Mouse (Mus musculus): ENCODE data around the gene Il18bp. TPM values are rescaled to one million over a fixed set of nuclear protein-coding genes. Genes with fewer than 3 reads are reported as not detected.
"Not testable (repeated sequence)": the region's sequence is repeated elsewhere in the genome, so short reads cannot be mapped to it uniquely, and the experiment has no call there.

The Il18bp gene
- polyA plus RNA-seq, 1 experiment from 2014 or later: 3.4 TPM

- no peak overlapping the region for H3K27ac ChIP-seq
- no peak overlapping the region for H3K4me3 ChIP-seq
- no peaks in the 10 kb centered on the region for H3K9me3 ChIP-seq (replicated peaks)
- H3K4me1 ChIP-seq: no peaks in the 10 kb centered on the region
- no peaks in the 10 kb centered on the region for H3K27me3 ChIP-seq (ENCODE audit: low read depth, poor library complexity, severe bottlenecking)
- H3K36me3 ChIP-seq: peaks cover 94% of the 10 kb centered on the region
- DNase-seq (ENCODE audit: low spot score): no peak
- WGBS: 96% methylated on average over 9 of the region's 9 CpGs
Observed at GRCm38 (mm10) chr7:102023821-102024220, 5.3 kb upstream of the Il18bp start.

GRCm38 (mm10) chr7:102020934-102021333, 2.4 kb upstream of the Il18bp start:
- H3K36me3 ChIP-seq: peaks cover 98% of the 10 kb centered on the region
- DNase-seq (ENCODE audit: low spot score); H3K4me1 ChIP-seq; H3K27ac ChIP-seq; H3K9me3 ChIP-seq (replicated peaks); H3K27me3 ChIP-seq (ENCODE audit: low read depth, poor library complexity, severe bottlenecking); H3K4me3 ChIP-seq: not testable (repeated sequence)
- 96% methylated on average over 2 of the region's 2 CpGs for WGBS

DNA sequence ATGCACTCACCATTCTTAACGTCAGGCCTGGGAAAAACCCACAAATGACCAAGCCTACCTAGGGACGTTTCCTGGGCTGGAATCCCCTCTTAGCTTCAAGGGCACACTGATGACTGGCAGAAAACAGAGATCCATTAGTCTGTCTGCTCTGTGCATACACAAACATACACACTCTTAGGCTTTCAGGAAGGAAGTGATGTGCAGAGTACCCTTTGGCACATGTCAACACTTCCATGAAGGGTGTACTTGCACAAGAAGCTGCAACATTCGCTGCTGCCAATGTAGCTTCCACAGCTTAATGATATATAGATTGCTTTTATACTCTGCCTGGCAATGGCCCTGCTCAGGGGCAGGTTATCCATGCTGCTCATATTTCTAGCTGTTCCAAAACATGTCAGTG, 872 bp upstream of the Il18bp start:
- WGBS: 85% methylated on average over 3 of the region's 3 CpGs
- Histone ChIP-seq H3K4me1 (no peaks in the 10 kb centered on the region), H3K4me3 (no peak overlapping the region), H3K9me3 (replicated peaks) (no peaks in the 10 kb centered on the region), H3K36me3 (peaks cover 99% of the 10 kb centered on the region), H3K27ac (no peak overlapping the region), H3K27me3 (ENCODE audit: low read depth, poor library complexity, severe bottlenecking) (no peaks in the 10 kb centered on the region)
- DNase-seq (ENCODE audit: low spot score): no peak

DNA sequence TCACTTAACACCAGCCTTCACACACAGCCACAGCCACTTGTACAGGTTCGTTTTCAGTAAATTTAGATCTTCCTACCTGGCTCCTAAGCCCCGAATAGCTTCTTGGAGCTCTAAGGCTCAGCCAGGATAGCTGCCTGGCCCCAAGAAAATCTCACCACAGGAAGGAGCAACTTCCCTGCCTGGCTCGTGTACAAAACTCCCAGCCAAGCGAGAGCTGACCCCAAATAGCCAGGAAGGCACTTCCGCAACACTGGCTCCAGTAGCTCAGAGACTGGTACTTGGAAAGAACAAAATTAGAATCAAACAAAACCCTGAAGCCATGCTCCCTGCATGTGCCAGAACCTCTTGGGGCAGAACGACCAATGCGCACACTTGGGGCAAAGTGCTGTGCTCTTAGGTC, 456 bp downstream of the Il18bp start:
- Histone ChIP-seq H3K4me1 (no peaks in the 10 kb centered on the region), H3K9me3 (replicated peaks) (no peaks in the 10 kb centered on the region), H3K27ac (no peak overlapping the region), H3K4me3 (no peak overlapping the region), H3K36me3 (peaks cover 99% of the 10 kb centered on the region), H3K27me3 (ENCODE audit: low read depth, poor library complexity, severe bottlenecking) (no peaks in the 10 kb centered on the region)
- 85% methylated on average over 7 of the region's 7 CpGs for WGBS
- DNase-seq (ENCODE audit: low spot score): no peak

DNA sequence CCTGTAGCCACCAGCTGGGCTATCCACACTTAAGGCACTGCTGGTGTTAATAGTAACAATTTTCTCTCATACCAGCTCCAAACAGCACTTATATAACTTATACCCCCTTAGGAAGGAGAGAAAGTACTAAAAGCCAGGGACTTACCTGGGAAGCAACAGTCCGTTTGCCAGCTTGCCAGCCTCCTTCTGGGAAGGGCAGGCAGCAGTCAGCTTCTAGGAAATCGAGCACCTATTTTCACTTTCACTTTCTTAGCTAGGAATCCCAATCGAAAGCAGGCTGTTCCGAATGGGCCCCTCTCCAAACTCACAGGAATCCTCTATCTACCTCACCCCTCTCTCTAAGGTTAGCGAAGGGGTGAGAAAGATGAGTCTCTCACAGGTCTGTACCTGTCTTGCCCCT, 1.0 kb downstream of the Il18bp start:
- Histone ChIP-seq H3K36me3 (peaks cover 99% of the 10 kb centered on the region), H3K27me3 (ENCODE audit: low read depth, poor library complexity, severe bottlenecking) (no peaks in the 10 kb centered on the region), H3K27ac (no peak overlapping the region), H3K4me3 (no peak overlapping the region), H3K4me1 (no peaks in the 10 kb centered on the region), H3K9me3 (replicated peaks) (no peaks in the 10 kb centered on the region)
- DNase-seq (ENCODE audit: low spot score): no peak
- 87% methylated on average over 5 of the region's 5 CpGs for WGBS

DNA sequence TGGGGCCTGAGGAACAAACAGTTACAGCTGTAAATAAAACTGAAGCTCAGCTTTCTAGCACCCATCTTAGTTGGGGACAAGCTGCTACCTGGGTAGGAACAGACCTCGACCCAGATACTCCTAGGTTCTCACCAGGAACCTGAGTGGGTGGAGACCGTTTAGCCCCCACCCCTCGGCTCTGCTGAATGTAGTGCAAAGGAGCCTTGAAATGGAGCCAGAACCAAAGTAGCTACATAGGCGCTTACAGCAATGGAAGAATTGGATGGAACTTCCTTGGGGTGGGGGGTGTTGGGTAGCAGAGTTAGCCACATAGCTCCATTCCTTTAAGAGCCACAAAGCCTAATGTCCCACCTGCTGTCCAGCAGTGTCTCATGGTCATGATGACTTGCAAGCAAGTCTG, 1.6 kb downstream of the Il18bp start:
- peaks cover 99% of the 10 kb centered on the region for H3K36me3 ChIP-seq
- H3K4me3 ChIP-seq: no peak overlapping the region
- no peak overlapping the region for H3K27ac ChIP-seq
- DNase-seq (ENCODE audit: low spot score): no peak
- no peaks in the 10 kb centered on the region for H3K9me3 ChIP-seq (replicated peaks)
- no peaks in the 10 kb centered on the region for H3K27me3 ChIP-seq (ENCODE audit: low read depth, poor library complexity, severe bottlenecking)
- no peaks in the 10 kb centered on the region for H3K4me1 ChIP-seq
- WGBS: 88% methylated on average over 4 of the region's 4 CpGs

DNA sequence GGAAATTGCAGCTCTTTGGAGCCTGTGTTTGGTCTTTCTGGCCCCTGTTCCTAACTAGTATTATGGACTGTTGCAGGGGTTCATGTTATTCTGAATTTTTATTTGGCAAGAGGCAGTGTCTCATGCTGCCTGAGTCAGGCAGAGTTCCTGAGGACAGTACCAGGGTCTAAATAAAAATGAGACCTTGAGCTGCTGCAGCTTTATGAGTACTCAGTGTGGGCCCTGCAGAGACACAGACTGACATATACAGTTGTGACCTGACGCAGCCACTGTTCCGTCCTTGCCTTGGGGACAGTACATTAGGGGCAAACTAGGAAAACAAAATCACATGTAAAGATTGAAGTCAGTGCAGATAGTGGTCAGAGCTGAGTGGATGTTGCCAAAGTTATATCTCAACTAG, 3.5 kb downstream of the Il18bp start:
- 88% methylated on average over 2 of the region's 2 CpGs for WGBS
- peaks cover 100% of the 10 kb centered on the region for H3K36me3 ChIP-seq

DNA sequence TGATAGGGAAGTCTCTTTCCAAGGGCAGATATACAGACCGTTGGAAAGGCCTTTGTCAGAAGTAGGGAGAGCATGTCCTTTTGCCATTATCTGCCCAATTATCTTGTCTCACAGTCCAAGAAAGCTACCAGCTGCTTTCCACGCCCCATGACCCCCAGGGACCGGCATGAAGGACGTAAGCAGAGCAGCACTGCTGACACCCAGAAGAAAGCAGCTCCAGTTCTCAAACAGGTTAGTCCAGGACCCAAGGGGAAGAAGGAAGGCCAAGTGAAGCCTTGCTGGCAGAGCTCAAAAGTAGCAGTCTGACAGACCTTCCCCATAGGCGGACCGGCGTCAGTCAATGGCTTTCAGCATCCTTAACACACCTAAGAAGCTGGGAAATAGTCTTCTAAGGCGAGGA, 5.1 kb downstream of the Il18bp start:
- H3K27me3 ChIP-seq (ENCODE audit: low read depth, poor library complexity, severe bottlenecking): no peaks in the 10 kb centered on the region
- 94% methylated on average over 8 of the region's 8 CpGs for WGBS
- no peak overlapping the region for H3K27ac ChIP-seq
- H3K4me1 ChIP-seq: no peaks in the 10 kb centered on the region
- DNase-seq (ENCODE audit: low spot score): no peak
- H3K36me3 ChIP-seq: peaks cover 100% of the 10 kb centered on the region
- no peaks in the 10 kb centered on the region for H3K9me3 ChIP-seq (replicated peaks)
- no peak overlapping the region for H3K4me3 ChIP-seq

More for the DNA sequence above, 3.5 kb downstream of the Il18bp start:
- Histone ChIP-seq H3K27me3 (ENCODE audit: low read depth, poor library complexity, severe bottlenecking) (no peaks in the 10 kb centered on the region), H3K4me1 (no peaks in the 10 kb centered on the region), H3K4me3 (no peak overlapping the region), H3K9me3 (replicated peaks) (no peaks in the 10 kb centered on the region), H3K27ac (no peak overlapping the region)
- no peak for DNase-seq (ENCODE audit: low spot score)

- H3K4me1 ChIP-seq: no peaks in the 10 kb centered on the region
- no peak for DNase-seq (ENCODE audit: low spot score)
- no peaks in the 10 kb centered on the region for H3K9me3 ChIP-seq (replicated peaks)
- no peak overlapping the region for H3K4me3 ChIP-seq
- 93% methylated on average over 9 of the region's 9 CpGs for WGBS
- no peaks in the 10 kb centered on the region for H3K27me3 ChIP-seq (ENCODE audit: low read depth, poor library complexity, severe bottlenecking)
- H3K27ac ChIP-seq: no peak overlapping the region
- peaks cover 100% of the 10 kb centered on the region for H3K36me3 ChIP-seq
Observed at GRCm38 (mm10) chr7:102011855-102012254, 6.6 kb downstream of the Il18bp start.

DNA sequence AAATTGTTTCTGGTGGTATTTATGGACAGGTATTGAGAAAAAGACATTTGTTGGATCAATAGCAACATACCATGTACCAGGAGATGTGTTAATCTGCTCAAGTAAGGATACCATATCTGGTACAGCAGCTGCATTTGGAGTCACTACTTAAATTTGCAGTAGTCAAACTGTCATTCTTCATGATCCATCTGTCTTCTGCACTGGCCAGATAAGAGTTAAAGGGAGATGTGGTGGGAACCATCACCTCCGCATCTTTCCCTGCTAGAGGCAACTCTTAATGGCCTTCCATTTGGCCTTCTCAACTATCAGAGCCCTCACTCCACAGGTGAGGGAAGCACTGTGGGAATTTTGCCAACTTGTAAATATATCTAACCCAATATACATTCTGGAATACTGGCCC, 12.0 kb downstream of the Il18bp start:
- Histone ChIP-seq H3K4me1 (no peaks in the 10 kb centered on the region), H3K4me3 (no peak overlapping the region), H3K27me3 (ENCODE audit: low read depth, poor library complexity, severe bottlenecking) (no peaks in the 10 kb centered on the region), H3K36me3 (peaks cover 100% of the 10 kb centered on the region), H3K27ac (no peak overlapping the region), H3K9me3 (replicated peaks) (no peaks in the 10 kb centered on the region)
- no peak for DNase-seq (ENCODE audit: low spot score)
- WGBS: 94% methylated on average over 1 of the region's 1 CpGs

DNA sequence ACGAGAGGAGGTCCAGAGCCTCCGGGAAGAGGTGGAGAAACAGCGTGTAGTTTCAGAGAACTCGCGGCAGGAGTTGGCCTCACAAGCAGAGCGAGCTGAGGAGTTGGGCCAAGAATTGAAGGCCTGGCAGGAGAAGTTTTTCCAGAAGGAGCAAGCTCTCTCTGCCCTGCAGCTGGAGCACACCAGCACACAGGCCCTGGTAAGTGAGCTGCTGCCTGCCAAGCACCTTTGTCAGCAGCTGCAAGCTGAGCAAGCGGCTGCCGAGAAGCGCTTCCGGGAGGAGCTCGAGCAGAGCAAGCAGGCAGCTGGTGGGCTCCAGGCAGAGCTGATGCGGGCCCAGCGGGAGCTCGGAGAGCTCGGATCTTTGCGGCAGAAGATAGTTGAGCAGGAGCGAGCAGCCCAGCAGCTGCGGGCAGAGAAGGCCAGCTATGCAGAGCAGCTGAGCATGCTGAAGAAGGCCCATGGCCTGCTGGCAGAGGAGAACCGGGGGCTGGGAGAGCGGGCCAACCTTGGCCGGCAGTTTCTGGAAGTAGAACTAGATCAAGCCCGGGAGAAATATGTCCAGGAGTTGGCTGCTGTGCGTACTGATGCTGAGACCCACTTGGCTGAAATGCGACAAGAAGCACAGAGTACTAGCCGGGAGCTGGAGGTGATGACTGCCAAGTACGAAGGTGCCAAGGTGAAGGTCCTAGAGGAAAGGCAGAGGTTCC, 17.4 kb downstream of the Il18bp start:
- no peaks in the 10 kb centered on the region for H3K27me3 ChIP-seq (ENCODE audit: low read depth, poor library complexity, severe bottlenecking)
- no peak overlapping the region for H3K27ac ChIP-seq
- WGBS: 94% methylated on average over 26 of the region's 26 CpGs
- H3K36me3 ChIP-seq: peaks cover 100% of the 10 kb centered on the region
- H3K9me3 ChIP-seq (replicated peaks): no peaks in the 10 kb centered on the region
- no peaks in the 10 kb centered on the region for H3K4me1 ChIP-seq
- H3K4me3 ChIP-seq: no peak overlapping the region
- DNase-seq (ENCODE audit: low spot score): no peak

- H3K36me3 ChIP-seq: peaks cover 100% of the 10 kb centered on the region
- no peak overlapping the region for H3K4me3 ChIP-seq
- 94% methylated on average over 8 of the region's 8 CpGs for WGBS
- H3K27me3 ChIP-seq (ENCODE audit: low read depth, poor library complexity, severe bottlenecking): no peaks in the 10 kb centered on the region
- DNase-seq (ENCODE audit: low spot score): no peak
- no peaks in the 10 kb centered on the region for H3K9me3 ChIP-seq (replicated peaks)
- H3K27ac ChIP-seq: no peak overlapping the region
- no peaks in the 10 kb centered on the region for H3K4me1 ChIP-seq
Observed at GRCm38 (mm10) chr7:102000296-102000695, 18.2 kb downstream of the Il18bp start.

DNA sequence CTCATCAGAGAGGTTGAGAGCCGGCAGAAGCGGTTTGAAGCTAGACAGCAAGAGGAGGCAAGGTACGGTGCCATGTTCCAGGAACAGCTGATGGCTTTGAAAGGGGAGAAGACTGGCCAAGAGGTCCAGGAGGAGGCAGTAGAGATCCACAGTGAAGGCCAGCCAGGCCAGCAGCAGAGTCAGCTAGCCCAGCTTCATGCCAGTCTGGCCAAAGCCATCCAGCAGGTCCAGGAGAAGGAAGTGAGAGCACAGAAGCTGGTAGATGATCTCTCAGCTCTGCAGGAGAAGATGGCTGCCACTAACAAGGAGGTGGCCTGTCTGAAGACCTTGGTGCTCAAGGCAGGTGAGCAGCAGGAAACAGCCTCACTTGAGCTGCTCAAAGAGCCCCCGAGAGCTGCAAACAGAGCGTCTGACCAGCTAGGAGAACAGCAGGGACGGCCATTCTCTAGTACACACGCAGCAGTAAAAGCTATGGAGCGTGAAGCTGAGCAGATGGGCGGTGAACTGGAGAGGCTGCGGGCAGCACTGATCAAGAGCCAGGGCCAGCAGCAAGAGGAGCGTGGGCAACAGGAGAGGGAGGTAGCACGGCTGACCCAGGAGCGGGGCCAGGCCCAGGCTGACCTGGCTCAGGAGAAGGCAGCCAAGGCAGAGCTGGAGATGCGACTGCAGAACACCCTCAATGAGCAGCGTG, 18.9 kb downstream of the Il18bp start:
- no peaks in the 10 kb centered on the region for H3K4me1 ChIP-seq
- H3K9me3 ChIP-seq (replicated peaks): no peaks in the 10 kb centered on the region
- no peak overlapping the region for H3K4me3 ChIP-seq
- 93% methylated on average over 15 of the region's 15 CpGs for WGBS
- DNase-seq (ENCODE audit: low spot score): no peak
- H3K36me3 ChIP-seq: peaks cover 100% of the 10 kb centered on the region
- no peaks in the 10 kb centered on the region for H3K27me3 ChIP-seq (ENCODE audit: low read depth, poor library complexity, severe bottlenecking)
- no peak overlapping the region for H3K27ac ChIP-seq

All from limb, embryonic 10.5 days (tissue).